Mouse (Mus musculus) testis, postnatal 14 days (tissue): Measurements from ENCODE around the gene Pacs1.
"Not testable (repeated sequence)": the region's sequence is repeated elsewhere in the genome, so short reads cannot be mapped to it uniquely, and the experiment has no call there.

Source experiments
- DNase-seq: peaks from one replicate; pipeline ENCODE4 v3.0.0; 2021; ENCODE audit warnings: low spot score

Pacs1 gene

GRCm38 (mm10) chr19:5097521-5098362 is 175.2 kb downstream of the Pacs1 start:
- no peak for DNase-seq

- no peak for DNase-seq
These were observed 176.9 kb downstream of the Pacs1 start for GRCm38 (mm10) chr19:5095887-5096474.

- DNase-seq, result no peak
These were observed 178.0 kb downstream of the Pacs1 start for GRCm38 (mm10) chr19:5094746-5095417.

DNA sequence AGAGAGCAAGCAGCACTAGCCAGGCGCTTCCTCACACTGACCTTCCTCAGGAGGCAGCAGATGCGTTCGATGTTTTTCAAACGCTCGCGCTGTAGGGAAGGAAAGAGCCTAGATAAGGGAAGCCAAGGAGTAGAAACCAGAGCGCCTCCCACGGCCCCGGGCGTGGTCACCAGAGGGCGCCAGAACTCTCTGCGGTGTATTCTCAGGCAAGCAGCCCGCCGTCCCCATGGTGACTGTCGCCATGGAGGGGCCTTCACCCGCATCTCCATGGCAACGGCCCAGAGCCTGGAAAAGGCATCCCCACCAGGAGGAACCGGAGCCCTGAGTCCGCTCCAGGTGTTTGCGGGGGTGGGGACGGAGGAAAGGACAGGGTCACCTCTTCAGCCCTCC is 178.7 kb downstream of the Pacs1 start:
- peak; percentile 87 for DNase-seq

- no peak for DNase-seq
These were observed 179.3 kb downstream of the Pacs1 start for GRCm38 (mm10) chr19:5093481-5094242.

GRCm38 (mm10) chr19:5092083-5092482 is 180.8 kb downstream of the Pacs1 start:
- no peak for DNase-seq

GRCm38 (mm10) chr19:5089324-5089723 is 183.6 kb downstream of the Pacs1 start:
- no peak for DNase-seq

DNA sequence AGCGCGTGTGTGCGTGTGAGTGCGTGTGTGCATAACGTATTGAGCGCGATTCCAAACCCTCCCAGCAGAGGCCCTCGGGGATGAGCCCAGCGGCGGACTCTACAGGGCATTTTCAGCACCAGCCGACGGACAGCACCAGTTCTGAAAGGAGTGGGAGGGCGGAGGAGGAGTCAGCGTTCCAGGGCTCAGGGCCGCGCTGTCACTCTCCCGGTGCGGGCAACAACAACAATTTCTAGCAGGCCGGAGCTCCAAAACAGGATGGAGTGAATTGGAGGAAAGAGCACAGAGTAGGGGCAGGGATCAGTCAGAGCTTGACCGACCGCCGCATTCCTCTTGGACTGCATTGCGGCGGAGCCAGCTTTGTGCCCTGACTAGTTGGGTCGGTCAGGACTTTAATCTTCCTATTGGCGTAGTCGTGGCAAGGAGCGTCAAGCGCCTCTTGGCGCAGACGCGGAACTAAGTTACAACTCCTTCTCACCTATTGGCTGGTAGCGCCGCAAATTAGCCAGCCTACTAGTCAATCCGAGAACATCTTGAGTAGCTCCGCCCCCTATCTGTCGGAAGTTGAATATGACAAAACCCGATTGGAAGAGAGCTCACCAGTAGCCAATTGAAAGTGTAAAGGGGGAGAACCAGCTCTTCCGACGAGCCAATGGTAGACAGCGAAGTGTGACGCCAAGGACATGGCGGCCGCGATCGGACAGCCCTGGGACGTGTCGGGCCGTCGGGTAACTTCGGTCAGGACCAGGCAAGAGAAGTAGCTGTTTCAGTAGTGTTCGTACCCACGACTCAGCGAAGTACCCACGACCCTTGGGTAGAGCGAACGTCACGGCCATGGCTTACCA is 184.8 kb downstream of the Pacs1 start, which contains the start of gene Yif1a:
Gene Yif1a, plus strand, starts transcription at position 655 of the 845 bp plus-strand sequence.
- peak; percentile 95 for DNase-seq

- not testable (repeated sequence) for DNase-seq
These were observed 186.4 kb downstream of the Pacs1 start for GRCm38 (mm10) chr19:5086533-5086932.

DNA sequence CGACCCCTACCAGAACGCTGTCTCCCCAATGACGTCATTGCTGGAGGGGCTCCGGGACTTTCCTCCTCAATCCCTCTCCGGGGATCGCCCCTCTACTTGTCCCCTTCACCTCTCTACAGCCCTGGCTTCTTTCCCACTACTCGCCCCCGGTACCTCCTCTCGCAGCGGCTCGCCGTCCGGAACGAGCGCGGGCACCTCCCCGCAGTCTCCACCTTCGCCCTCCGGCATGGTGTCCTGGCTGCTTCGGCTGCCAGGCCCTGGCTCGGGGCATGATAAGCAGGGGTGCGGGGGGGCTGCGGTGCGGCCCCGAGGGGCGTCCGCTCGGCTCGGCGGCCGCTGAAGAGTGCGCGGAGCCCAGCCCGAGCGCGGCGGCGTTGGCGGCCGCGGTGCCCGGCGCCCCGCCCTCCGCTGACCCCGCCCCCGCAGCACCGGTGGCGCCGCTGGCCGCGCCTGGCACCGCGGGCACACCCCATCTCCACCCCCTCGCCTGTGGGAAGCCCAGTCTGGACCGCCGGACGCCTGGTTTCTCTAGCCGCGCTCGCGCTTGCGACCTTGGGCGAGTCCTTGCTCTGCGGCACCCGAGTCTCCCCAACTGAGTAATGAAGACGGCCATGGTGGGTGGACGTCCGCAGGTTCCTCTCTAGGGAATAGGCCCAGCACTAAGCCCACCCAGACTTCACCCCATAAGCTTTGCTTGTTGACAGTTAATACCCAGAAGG is 187.6 kb downstream of the Pacs1 start, which contains the start of gene Tmem151a:
Gene Tmem151a, minus strand, starts transcription at position 387 of the 719 bp plus-strand sequence.
- DNase-seq, result peak; percentile 22

DNA sequence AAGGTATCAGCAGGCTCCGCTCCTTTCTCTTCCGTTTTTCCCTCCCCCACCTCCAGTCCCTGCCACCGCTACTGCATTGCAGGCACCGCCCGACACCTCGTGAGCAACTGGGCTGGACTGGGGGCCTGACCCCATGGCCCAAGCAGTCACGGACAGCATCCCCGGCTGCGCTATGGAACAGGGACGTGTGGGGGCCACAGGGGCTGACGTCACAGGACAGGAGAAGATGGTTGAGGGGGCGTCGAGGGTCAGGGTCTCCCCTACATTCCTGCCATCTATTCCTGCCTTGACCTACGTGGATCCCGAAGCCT is 188.1 kb downstream of the Pacs1 start:
- DNase-seq, result no peak

GRCm38 (mm10) chr19:5083961-5084833 is 188.7 kb downstream of the Pacs1 start:
- no peak for DNase-seq
